Mouse (Mus musculus): ENCODE results near the gene Cby3. TPM values are rescaled to one million over a fixed set of nuclear protein-coding genes. Genes with fewer than 3 reads are reported as not detected.

Gene Cby3
- polyA plus RNA-seq, 1 experiment from 2014 or later = 0.53 TPM

- no peaks in the 10 kb centered on the region for H3K9me3 ChIP-seq (ENCODE audit: low read length)
- peaks cover 19% of the 10 kb centered on the region for H3K36me3 ChIP-seq (ENCODE audit: insufficient read depth, low read length)
- H3K27me3 ChIP-seq (replicated peaks; ENCODE audit: insufficient read depth, low read length) = no peaks in the 10 kb centered on the region
- ATAC-seq = no peak
- H3K4me2 ChIP-seq (replicated peaks; ENCODE audit: low read depth, low read length) = no peak overlapping the region
- H3K9ac ChIP-seq (replicated peaks; ENCODE audit: low read depth) = no peak overlapping the region
- no peak overlapping the region for H3K27ac ChIP-seq (ENCODE audit: low read length)
- 53% methylated on average over 11 of the region's 11 CpGs for WGBS
- TF ChIP-seq CTCF (IDR thresholded peaks at IDR 0.05) (no peak), EP300 (IDR thresholded peaks at IDR 0.05) (no peak)
- no peaks in the 10 kb centered on the region for H3K4me1 ChIP-seq (ENCODE audit: insufficient read depth, low read depth, low read length)
- H3K4me3 ChIP-seq (ENCODE audit: low read depth, low read length) = no peak overlapping the region
- peak; percentile 12 for DNase-seq (ENCODE audit: low spot score)
These were observed 42.6 kb downstream of the Cby3 start for GRCm38 (mm10) chr11:50396766-50397307.

DNA sequence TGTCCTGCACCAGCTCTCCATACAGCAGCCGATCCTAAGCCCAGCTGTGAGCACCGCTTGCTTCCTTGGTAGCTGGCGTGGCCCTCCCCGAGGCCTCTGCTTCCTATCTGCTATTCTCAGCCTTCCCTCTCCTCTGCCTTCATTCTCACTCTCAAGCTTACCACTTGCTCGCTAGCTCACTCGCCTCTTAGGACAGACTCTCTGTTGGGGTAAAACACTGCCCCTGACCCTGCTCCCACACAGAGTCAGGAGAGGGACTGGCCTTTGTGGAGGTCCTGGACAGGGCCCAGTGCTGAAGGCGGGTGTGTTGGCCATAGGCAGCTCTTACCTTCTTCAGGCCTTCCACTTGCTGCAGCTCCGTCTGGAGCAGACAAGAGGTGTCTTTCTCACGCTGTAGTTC, 43.1 kb downstream of the Cby3 start:
- DNase-seq (ENCODE audit: low spot score) (no peak), ATAC-seq (no peak)
- 67% methylated on average over 9 of the region's 9 CpGs for WGBS
- H3K27me3 ChIP-seq (replicated peaks; ENCODE audit: insufficient read depth, low read length) = no peaks in the 10 kb centered on the region
- no peak overlapping the region for H3K27ac ChIP-seq (ENCODE audit: low read length)
- H3K4me1 ChIP-seq (ENCODE audit: insufficient read depth, low read depth, low read length) = no peaks in the 10 kb centered on the region
- H3K4me2 ChIP-seq (replicated peaks; ENCODE audit: low read depth, low read length) = no peak overlapping the region
- peaks cover 24% of the 10 kb centered on the region for H3K36me3 ChIP-seq (ENCODE audit: insufficient read depth, low read length)
- no peak overlapping the region for H3K9ac ChIP-seq (replicated peaks; ENCODE audit: low read depth)
- H3K9me3 ChIP-seq (ENCODE audit: low read length) = no peaks in the 10 kb centered on the region
- no peak overlapping the region for H3K4me3 ChIP-seq (ENCODE audit: low read depth, low read length)
- TF ChIP-seq EP300 (IDR thresholded peaks at IDR 0.05) (no peak), CTCF (IDR thresholded peaks at IDR 0.05) (no peak)

GRCm38 (mm10) chr11:50398803-50399202, 44.5 kb downstream of the Cby3 start:
- Histone ChIP-seq H3K4me1 (ENCODE audit: insufficient read depth, low read depth, low read length) (no peaks in the 10 kb centered on the region), H3K4me3 (ENCODE audit: low read depth, low read length) (no peak overlapping the region), H3K27ac (ENCODE audit: low read length) (no peak overlapping the region), H3K9me3 (ENCODE audit: low read length) (no peaks in the 10 kb centered on the region), H3K4me2 (replicated peaks; ENCODE audit: low read depth, low read length) (no peak overlapping the region), H3K9ac (replicated peaks; ENCODE audit: low read depth) (no peak overlapping the region), H3K36me3 (ENCODE audit: insufficient read depth, low read length) (peaks cover 29% of the 10 kb centered on the region), H3K27me3 (replicated peaks; ENCODE audit: insufficient read depth, low read length) (no peaks in the 10 kb centered on the region)
- WGBS = 83% methylated on average over 13 of the region's 13 CpGs
- ATAC-seq (no peak), DNase-seq (ENCODE audit: low spot score) (no peak)
- TF ChIP-seq EP300 (IDR thresholded peaks at IDR 0.05) = no peak
- TF ChIP-seq CTCF (IDR thresholded peaks at IDR 0.05) = no peak

DNA sequence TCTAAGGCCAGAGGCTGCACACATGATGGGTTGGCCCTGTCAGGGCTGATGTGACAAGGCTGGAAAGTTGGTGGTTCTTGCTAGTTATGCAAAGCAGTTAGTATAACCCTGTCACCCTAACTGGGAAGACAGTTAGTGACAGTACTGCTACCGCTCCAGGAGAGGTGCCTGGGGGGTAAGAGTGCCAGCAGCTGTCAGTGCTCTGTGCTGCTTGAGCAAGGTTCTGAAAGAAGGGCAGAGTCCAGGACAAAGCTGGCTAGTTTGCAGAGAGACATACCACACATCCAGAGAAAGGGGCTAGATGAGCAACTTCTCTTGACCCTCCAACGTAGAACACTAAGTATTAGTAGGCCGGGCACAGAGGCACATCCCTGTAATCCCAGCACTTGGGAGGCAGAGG, 48.2 kb downstream of the Cby3 start:
- H3K4me3 ChIP-seq (ENCODE audit: low read depth, low read length) = no peak overlapping the region
- H3K4me2 ChIP-seq (replicated peaks; ENCODE audit: low read depth, low read length) = no peak overlapping the region
- no peak overlapping the region for H3K9ac ChIP-seq (replicated peaks; ENCODE audit: low read depth)
- no peaks in the 10 kb centered on the region for H3K9me3 ChIP-seq (ENCODE audit: low read length)
- no peaks in the 10 kb centered on the region for H3K27me3 ChIP-seq (replicated peaks; ENCODE audit: insufficient read depth, low read length)
- ATAC-seq (no peak), DNase-seq (ENCODE audit: low spot score) (no peak)
- no peaks in the 10 kb centered on the region for H3K4me1 ChIP-seq (ENCODE audit: insufficient read depth, low read depth, low read length)
- TF ChIP-seq CTCF (IDR thresholded peaks at IDR 0.05) = no peak
- H3K27ac ChIP-seq (ENCODE audit: low read length) = no peak overlapping the region
- 88% methylated on average over 3 of the region's 3 CpGs for WGBS
- peaks cover 23% of the 10 kb centered on the region for H3K36me3 ChIP-seq (ENCODE audit: insufficient read depth, low read length)

DNA sequence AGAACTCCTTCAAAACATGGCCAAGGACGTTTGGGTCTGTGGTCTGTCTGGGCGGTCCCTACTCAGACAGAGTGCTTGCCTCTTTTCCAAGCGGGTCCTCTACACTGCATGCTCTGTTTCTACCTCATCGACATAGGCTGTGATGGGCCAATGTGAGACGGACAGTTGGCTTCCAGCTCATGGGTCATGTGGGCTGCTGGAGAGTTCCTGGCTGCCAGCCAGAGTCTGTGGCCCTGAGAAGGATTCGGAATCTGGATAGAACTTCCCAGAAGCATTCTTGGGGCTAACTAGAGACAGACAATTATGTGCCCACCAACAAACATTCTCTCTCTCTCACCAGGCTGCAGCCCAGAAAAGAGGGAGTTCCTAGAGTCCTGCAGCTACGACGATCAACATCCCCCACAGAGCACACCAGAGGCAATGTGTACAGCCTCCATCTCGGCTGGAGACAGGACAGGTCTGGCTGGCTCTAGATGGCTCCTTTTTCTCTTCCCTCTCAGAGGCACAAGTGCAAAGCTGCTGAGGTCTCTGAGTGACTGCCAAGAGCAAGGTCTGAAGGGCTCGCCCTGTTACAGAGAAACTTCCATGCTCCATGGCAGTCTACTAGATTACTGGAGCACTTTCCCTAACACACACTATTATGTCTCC, 49.2 kb downstream of the Cby3 start:
- 59% methylated on average over 10 of the region's 10 CpGs for WGBS
- no peak for DNase-seq (ENCODE audit: low spot score)
- peak; percentile 46; the same call in 1 of the 2 replicates for ATAC-seq
- H3K27me3 ChIP-seq (replicated peaks; ENCODE audit: insufficient read depth, low read length) = no peaks in the 10 kb centered on the region
- no peak overlapping the region for H3K9ac ChIP-seq (replicated peaks; ENCODE audit: low read depth)
- no peak overlapping the region for H3K4me3 ChIP-seq (ENCODE audit: low read depth, low read length)
- no peaks in the 10 kb centered on the region for H3K9me3 ChIP-seq (ENCODE audit: low read length)
- no peak overlapping the region for H3K27ac ChIP-seq (ENCODE audit: low read length)
- H3K4me1 ChIP-seq (ENCODE audit: insufficient read depth, low read depth, low read length) = no peaks in the 10 kb centered on the region
- peaks cover 23% of the 10 kb centered on the region for H3K36me3 ChIP-seq (ENCODE audit: insufficient read depth, low read length)
- H3K4me2 ChIP-seq (replicated peaks; ENCODE audit: low read depth, low read length) = no peak overlapping the region
- TF ChIP-seq CTCF (IDR thresholded peaks at IDR 0.05) (no peak), EP300 (IDR thresholded peaks at IDR 0.05) (no peak)

- ATAC-seq (no peak), DNase-seq (ENCODE audit: low spot score) (no peak)
- peaks cover 9% of the 10 kb centered on the region; the same call in 1 of the 2 replicates for H3K36me3 ChIP-seq (ENCODE audit: insufficient read depth, low read length)
- no peak overlapping the region for H3K9ac ChIP-seq (replicated peaks; ENCODE audit: low read depth)
- no peaks in the 10 kb centered on the region for H3K9me3 ChIP-seq (ENCODE audit: low read length)
- no peaks in the 10 kb centered on the region for H3K4me1 ChIP-seq (ENCODE audit: insufficient read depth, low read depth, low read length)
- no peak overlapping the region for H3K27ac ChIP-seq (ENCODE audit: low read length)
- H3K27me3 ChIP-seq (replicated peaks; ENCODE audit: insufficient read depth, low read length) = no peaks in the 10 kb centered on the region
- no peak overlapping the region for H3K4me2 ChIP-seq (replicated peaks; ENCODE audit: low read depth, low read length)
- TF ChIP-seq CTCF (IDR thresholded peaks at IDR 0.05) (no peak), EP300 (IDR thresholded peaks at IDR 0.05) (no peak)
- WGBS = 48% methylated on average over 6 of the region's 6 CpGs
- no peak overlapping the region for H3K4me3 ChIP-seq (ENCODE audit: low read depth, low read length)
These were observed 53.0 kb downstream of the Cby3 start for GRCm38 (mm10) chr11:50407235-50407634.

MicroRNA genes within 50 kb of the gene (microRNA counts, 519-probe panel; counts per million panel counts)
- microRNA mmu-miR-804 = 2,462 counts per million, percentile 8 among the panel's probes with 10 or more counts

Small RNA genes lying within 50 kb of the gene (microRNA-seq; reads per million reads assigned to microRNA genes)
- gene Mir804 = not detected

Other genes with a start within 250 kb of the Cby3 start
- 26.1 and 27.4 TPM in 2 replicates for gene Tbc1d9b, start 223.1 kb upstream of the Cby3 start, polyA plus RNA-seq (2015; fragmentation: Nextera tagmentation; extraction: Ambion mirVana)
- gene Mrnip, start 180.0 kb upstream of the Cby3 start, polyA plus RNA-seq (2015; fragmentation: Nextera tagmentation; extraction: Ambion mirVana) = 6.9 and 9.0 TPM in 2 replicates
- 405 and 426 TPM in 2 replicates for gene Sqstm1, start 143.6 kb upstream of the Cby3 start, polyA plus RNA-seq (2015; fragmentation: Nextera tagmentation; extraction: Ambion mirVana)
- 43.4 and 44.4 TPM in 2 replicates for gene Mgat4b, start 143.6 kb upstream of the Cby3 start, polyA plus RNA-seq (2015; fragmentation: Nextera tagmentation; extraction: Ambion mirVana)
- 21.8 and 21.9 TPM in 2 replicates for gene Ltc4s, start 115.8 kb upstream of the Cby3 start, polyA plus RNA-seq (2015; fragmentation: Nextera tagmentation; extraction: Ambion mirVana)
- 5.2 and 6.2 TPM in 2 replicates for gene Maml1, start 62.2 kb upstream of the Cby3 start, polyA plus RNA-seq (2015; fragmentation: Nextera tagmentation; extraction: Ambion mirVana)
- gene Canx, start 28.8 kb upstream of the Cby3 start, polyA plus RNA-seq (2015; fragmentation: Nextera tagmentation; extraction: Ambion mirVana) = 168 and 186 TPM in 2 replicates
- 154 and 172 TPM in 2 replicates for gene Hnrnph1, start 22.5 kb downstream of the Cby3 start, polyA plus RNA-seq (2015; fragmentation: Nextera tagmentation; extraction: Ambion mirVana)
- gene Rufy1, start 76.7 kb downstream of the Cby3 start, polyA plus RNA-seq (2015; fragmentation: Nextera tagmentation; extraction: Ambion mirVana) = 19.8 and 23.8 TPM in 2 replicates
- 28.4 and 29.4 TPM in 2 replicates for gene Adamts2, start 247.6 kb downstream of the Cby3 start, polyA plus RNA-seq (2015; fragmentation: Nextera tagmentation; extraction: Ambion mirVana)